Mouse (Mus musculus) CD4-positive, CD25-positive, alpha-beta regulatory T cell, adult 2 months (primary cell): ENCODE measurements around the gene Fut7.

ENCODE experiments used
- DNase-seq: peaks from one replicate; pipeline ENCODE4 v3.0.0-alpha.2; 2012; ENCODE audit warnings: low read depth, low spot score

The Fut7 gene

GRCm38 (mm10) chr2:25422587-25423410, at the start of gene Fut7:
TSS of gene Fut7 (plus strand) at chr2:25423267.
- peak; percentile 76 for DNase-seq

GRCm38 (mm10) chr2:25373431-25373830, 49.6 kb upstream of the Fut7 start:
- DNase-seq = no peak

GRCm38 (mm10) chr2:25376589-25376988, 46.5 kb upstream of the Fut7 start:
- DNase-seq = peak; percentile 72

- no peak for DNase-seq
These were observed 38.6 kb upstream of the Fut7 start for GRCm38 (mm10) chr2:25384492-25384891.

GRCm38 (mm10) chr2:25391266-25391665, 31.8 kb upstream of the Fut7 start:
- no peak for DNase-seq

- no peak for DNase-seq
These were observed 28.5 kb upstream of the Fut7 start for GRCm38 (mm10) chr2:25394281-25395221.

- peak; percentile 35 for DNase-seq
These were observed 27.1 kb upstream of the Fut7 start, which contains the start of gene Entpd2 for GRCm38 (mm10) chr2:25395721-25396596. TSS of gene Entpd2 (plus strand) at chr2:25395874.

- DNase-seq = no peak
These were observed 26.5 kb upstream of the Fut7 start for GRCm38 (mm10) chr2:25396597-25396983.

- no peak for DNase-seq
These were observed 26.1 kb upstream of the Fut7 start for GRCm38 (mm10) chr2:25397010-25397409.

GRCm38 (mm10) chr2:25398065-25398464, 25.0 kb upstream of the Fut7 start:
- no peak for DNase-seq

- DNase-seq = no peak
These were observed 24.0 kb upstream of the Fut7 start, which contains the start of gene Npdc1 for GRCm38 (mm10) chr2:25399051-25399450. TSS of gene Npdc1 (plus strand) at chr2:25399351.

- DNase-seq = no peak
These were observed 22.8 kb upstream of the Fut7 start for GRCm38 (mm10) chr2:25400291-25400690.

- DNase-seq = peak; percentile 50
These were observed 22.3 kb upstream of the Fut7 start for GRCm38 (mm10) chr2:25400764-25401163.

- peak; percentile 91 for DNase-seq
These were observed 20.6 kb upstream of the Fut7 start for GRCm38 (mm10) chr2:25402377-25402971.

- peak; percentile 38 for DNase-seq
These were observed 20.0 kb upstream of the Fut7 start for GRCm38 (mm10) chr2:25402972-25403601.

GRCm38 (mm10) chr2:25403994-25404393, 19.1 kb upstream of the Fut7 start:
- no peak for DNase-seq

GRCm38 (mm10) chr2:25408908-25409307, 14.2 kb upstream of the Fut7 start:
- no peak for DNase-seq

- DNase-seq = peak; percentile 35
These were observed 9.6 kb upstream of the Fut7 start for GRCm38 (mm10) chr2:25413436-25413835.

GRCm38 (mm10) chr2:25417426-25417825, 5.6 kb upstream of the Fut7 start:
- no peak for DNase-seq

GRCm38 (mm10) chr2:25421896-25422295, 1.2 kb upstream of the Fut7 start:
- peak; percentile 86 for DNase-seq
